Mouse (Mus musculus): ENCODE results near the gene Spaca3.

Gene Spaca3

DNA sequence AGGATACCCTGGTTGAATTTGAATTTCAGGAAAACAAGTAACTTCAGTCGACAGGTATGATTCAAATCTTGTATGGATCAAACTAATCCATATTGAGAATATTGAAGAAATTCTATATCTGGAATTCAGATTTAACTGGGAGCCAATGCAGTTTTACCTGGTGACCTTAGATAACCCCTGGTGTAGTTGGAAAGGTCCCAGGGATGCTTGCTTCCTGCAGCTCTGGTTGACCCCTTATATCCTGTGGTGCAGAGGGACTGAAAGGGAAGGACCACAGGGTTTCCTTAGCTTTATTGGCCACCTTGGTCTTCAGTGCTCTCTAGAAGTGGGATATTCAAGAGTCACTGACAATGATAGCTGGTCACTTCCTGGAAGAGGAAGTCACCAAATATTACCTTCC is 9.9 kb downstream of the Spaca3 start:
- DNase-seq (ENCODE audit: low read depth, low spot score): no peak

DNA sequence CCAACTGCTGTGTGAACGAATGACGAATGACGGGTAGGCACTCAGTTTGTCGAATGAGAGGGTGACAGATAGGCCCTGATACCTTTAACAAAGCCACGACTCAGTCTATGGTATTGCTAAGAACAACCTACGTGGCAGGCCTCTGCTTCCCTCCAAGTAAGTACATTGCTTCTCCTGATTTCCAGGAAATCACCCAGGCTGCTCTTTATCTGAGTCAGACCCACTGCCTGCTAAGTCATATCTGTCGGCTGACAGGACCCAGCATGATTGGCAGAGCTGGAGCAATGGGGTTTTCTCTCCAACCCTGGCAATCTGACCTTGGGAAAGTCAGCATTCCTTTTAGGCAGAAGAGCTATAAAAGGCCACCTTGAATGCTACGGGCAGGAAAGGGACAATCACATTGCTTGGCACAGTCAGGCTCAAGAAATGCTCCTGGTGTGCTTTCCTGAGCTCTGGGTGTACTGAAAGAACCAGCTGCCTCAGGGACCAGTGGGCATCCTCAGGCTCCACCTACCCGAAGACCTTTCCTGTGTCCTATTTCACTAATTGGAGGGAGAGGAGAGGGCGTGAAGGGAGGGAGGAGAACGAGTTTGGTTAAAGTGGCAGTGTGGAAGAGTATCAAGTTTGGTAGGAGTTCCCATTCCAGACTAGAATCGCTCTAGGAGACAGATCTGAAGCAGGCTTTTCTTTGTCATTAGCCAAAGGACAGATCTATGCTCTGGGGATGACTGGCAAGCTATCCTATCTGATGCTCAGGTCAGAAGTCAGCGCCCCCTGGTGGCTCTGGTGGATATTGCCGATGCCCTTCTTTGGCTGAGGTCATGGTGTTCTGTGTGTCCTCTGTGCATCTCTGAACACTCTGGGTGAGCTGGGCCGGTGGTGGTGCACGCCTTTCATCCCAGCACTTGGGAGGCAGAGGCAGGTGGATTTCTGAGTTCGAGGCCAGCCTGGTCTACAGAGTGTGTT is 14.6 kb downstream of the Spaca3 start:
- peak; percentile 80 for DNase-seq (ENCODE audit: low read depth, low spot score)

GRCm38 (mm10) chr11:80877131-80877651 is 19.0 kb downstream of the Spaca3 start:
- DNase-seq (ENCODE audit: low read depth, low spot score): peak; percentile 10

GRCm38 (mm10) chr11:80878026-80878425 is 19.9 kb downstream of the Spaca3 start:
- no peak for DNase-seq (ENCODE audit: low read depth, low spot score)

DNA sequence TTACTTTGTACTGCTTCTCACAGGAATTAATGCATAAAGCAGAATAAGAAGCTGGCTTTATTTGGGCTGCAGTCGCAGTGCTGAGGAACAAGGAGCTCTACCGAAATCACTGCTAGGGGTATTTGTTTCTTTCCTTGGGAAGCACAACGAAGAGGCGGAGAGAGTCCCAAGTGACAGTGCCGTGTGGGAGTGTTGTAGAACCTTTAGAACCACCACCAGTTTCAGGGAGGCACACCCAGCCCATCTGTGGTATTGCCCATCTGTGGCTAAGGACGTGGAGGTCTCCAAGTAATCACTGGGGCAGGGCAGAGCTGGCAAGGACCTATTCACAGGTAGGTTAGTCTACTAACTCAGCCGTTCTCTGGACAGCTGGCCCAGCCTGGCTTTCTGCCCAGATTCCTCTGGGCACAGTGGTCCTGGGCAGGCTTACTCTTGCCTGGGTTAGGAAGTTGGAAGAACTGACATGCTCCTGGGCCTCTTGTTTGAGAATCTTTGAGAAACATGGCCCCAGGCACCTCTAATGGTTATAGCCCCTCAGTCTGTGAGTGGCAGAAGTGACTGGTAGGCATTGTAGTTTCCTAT is 24.2 kb downstream of the Spaca3 start:
- no peak for DNase-seq (ENCODE audit: low read depth, low spot score)

DNA sequence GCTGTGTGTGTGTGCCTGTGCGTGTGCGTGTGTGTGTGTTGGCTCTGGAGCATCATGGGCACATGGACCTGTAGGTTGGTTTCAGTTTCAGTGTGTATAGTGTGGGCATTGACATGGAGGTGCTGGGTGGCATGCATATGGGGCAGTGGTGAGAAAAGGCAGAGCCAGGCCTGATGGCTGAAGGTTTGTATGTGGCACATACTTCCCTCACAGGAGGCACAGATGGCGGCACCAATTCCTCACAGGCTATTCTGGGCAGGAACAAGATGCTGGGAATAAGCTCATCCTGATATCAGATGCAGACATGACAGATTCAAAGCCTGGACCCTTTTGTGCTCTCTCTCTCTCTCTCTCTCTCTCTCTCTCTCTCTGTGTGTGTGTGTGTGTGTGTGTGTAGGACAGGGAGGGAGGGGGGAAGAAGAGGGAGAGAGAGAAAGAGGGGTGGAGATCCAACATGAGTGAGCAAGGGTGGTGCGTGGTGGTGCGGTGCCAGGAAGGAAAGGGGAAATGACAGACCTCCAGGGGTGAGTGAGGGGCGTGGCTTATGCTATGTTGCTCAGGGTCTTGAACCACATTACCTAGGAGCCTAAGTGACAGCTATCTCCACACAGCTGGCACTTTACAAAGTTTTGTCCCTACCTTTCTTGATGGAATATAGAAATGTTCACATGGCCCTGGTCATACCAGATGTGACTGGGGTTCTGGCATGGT is 26.5 kb downstream of the Spaca3 start:
- DNase-seq (ENCODE audit: low read depth, low spot score): no peak

DNA sequence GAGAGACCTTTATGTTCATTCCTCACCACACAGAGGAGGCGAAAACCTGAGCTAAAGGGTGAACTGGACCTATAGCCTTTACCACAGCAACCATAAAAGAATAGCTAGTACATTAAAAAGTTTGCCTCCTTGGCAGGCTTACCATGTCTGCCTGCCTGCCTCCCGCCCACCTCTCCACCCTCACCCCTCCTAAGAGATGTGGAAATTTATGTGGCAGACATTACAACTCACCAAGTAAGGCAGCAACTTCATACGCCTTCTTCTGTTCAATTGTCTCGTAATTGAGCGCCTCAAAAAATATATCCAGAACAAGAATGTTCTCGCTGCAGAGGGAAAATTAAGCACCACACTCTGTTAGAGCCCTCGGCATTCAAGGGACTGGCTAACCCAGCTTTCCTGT is 28.2 kb downstream of the Spaca3 start:
- no peak for DNase-seq (ENCODE audit: low read depth, low spot score)

- DNase-seq (ENCODE audit: low read depth, low spot score): no peak
Measured at GRCm38 (mm10) chr11:80887021-80887420, 28.9 kb downstream of the Spaca3 start.

DNA sequence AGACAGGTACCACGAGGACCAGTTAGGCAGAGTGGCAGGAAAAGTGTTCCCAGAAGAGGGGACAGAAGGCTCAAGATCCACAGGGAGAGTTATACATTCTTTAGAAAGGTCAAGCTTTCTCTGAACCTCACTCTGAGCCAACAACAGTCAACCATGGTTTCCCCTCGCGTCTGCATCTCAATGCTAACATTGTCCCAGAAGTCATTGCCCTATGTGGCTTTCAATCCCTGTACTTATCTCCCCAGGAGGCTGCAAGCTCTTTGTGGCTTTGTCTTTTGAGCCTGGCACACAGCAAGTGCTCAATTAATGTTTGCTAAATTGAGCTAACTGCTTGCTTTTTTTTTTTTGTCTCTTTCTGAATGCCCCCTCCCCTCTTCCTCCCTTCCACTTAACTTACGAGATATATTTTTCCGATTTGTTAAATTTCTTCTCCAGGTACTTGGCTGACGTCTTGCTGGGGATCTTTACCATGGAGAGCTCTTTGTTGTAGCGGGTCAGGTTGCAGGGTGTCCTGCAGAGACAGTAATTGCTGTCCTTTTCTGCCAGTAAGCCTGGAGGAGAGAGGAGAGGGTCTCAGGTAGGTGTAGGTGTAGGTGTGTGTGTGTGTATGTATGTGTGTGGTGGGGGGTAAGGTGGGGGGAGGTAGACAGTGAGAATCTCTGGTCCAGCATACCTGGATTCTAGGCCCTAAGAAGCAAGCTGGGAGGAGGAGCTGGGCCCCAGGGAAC is 31.3 kb downstream of the Spaca3 start:
- no peak for DNase-seq (ENCODE audit: low read depth, low spot score)

- DNase-seq (ENCODE audit: low read depth, low spot score): no peak
Measured at GRCm38 (mm10) chr11:80895853-80896252, 37.7 kb downstream of the Spaca3 start.

DNA sequence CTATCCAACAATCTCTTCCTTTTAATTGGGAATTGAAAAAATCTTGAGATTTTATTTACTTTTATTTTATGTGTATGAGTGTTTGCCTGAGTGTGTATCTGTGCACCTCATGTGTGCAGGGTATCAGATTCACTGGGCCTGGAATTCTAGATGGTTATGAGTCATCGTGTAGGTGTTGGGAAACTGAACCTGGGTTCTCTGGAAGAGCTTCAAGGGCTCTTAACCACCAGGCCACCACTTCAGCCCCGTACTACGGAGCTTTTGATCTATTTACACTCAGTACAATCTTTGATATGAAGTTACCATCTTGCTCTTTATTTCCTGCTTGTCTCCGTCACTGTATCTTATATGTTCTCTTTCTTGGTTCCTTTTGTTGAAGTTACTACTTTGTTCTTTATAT is 42.4 kb downstream of the Spaca3 start:
- DNase-seq (ENCODE audit: low read depth, low spot score): no peak

DNA sequence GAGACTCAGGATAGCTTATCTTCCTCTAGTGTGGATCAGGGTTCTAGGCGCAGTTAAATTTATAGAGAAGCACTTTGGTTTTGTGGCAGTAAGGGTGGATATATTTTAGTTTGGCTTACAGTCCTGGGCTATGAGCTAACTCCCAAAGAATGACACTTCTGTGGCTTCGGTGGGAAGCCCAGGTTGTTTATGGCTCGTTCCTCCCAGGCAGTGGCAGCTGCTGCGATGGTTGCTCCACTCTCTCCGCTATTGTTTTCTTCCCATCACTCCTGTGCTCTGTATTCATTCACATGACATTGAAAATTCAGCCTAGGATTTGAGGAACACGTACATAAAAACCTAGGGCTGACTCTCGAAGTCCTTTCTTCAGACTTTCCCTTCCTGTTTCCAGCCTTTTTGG is 44.5 kb downstream of the Spaca3 start:
- no peak for DNase-seq (ENCODE audit: low read depth, low spot score)

GRCm38 (mm10) chr11:80903426-80903825 is 45.3 kb downstream of the Spaca3 start:
- DNase-seq (ENCODE audit: low read depth, low spot score): no peak

GRCm38 (mm10) chr11:80904559-80904958 is 46.4 kb downstream of the Spaca3 start:
- DNase-seq (ENCODE audit: low read depth, low spot score): peak; percentile 20

GRCm38 (mm10) chr11:80906456-80906855 is 48.3 kb downstream of the Spaca3 start:
- peak; percentile 72 for DNase-seq (ENCODE audit: low read depth, low spot score)

DNA sequence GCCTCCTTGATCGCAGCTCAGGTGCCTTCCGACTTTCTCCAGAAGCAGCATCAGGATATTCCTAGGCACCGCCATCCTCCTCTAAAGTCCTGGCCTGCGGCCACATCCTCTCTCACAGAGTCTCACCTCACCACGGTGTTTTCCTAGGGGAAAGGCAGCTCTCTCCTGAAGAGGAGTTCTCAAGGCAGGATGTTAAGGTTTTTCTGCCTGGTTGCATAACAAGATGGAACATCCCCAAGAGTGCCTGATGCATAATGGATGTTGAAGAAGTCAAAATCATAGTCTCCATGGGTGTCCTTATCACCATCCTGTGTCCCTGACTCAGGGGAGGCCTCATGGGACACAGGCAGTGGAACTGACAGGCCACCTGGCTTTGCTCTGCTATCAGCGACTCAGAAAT is 49.7 kb downstream of the Spaca3 start:
- DNase-seq (ENCODE audit: low read depth, low spot score): no peak

GRCm38 (mm10) chr11:80912721-80913120 is 54.6 kb downstream of the Spaca3 start:
- no peak for DNase-seq (ENCODE audit: low read depth, low spot score)

- DNase-seq (ENCODE audit: low read depth, low spot score): peak; percentile 52
Measured at GRCm38 (mm10) chr11:80913408-80914024, 55.4 kb downstream of the Spaca3 start.

Measured in mesoderm, embryonic 11.5 days (tissue).